Mouse (Mus musculus) heart, adult 18-20 months (tissue): ENCODE results near the gene Gria3. TPM values are rescaled to one million over a fixed set of nuclear protein-coding genes. Genes with fewer than 3 reads are reported as not detected.

Source experiments
- DNase-seq, 2 experiments: peaks; one replicate each; pipeline ENCODE4 v3.0.0; 2021 to 2022; ENCODE audit warnings: mixed read lengths in 1 of 2
- microRNA-seq, 2 experiments: library from miRNA; unstranded; fragments of <30 nt; microRNA quantifications; one replicate each; pipeline ENCODE4 v1.2.0; 2022
- total RNA-seq, 2 experiments: library from RNA; stranded (reverse); gene quantifications; 2 replicates each; pipeline ENCODE4 v1.2.3; 2021

Gria3 gene
- total RNA-seq, 2 experiments from 2014 or later = 1.3 to 3.0 TPM

GRCm38 (mm10) chrX:41573079-41573478 is 172.4 kb downstream of the Gria3 start:
- no peak for DNase-seq

GRCm38 (mm10) chrX:41578797-41579196 is 178.1 kb downstream of the Gria3 start:
- no peak for DNase-seq

- no peak for DNase-seq
These were observed 187.0 kb downstream of the Gria3 start for GRCm38 (mm10) chrX:41587692-41588091.

GRCm38 (mm10) chrX:41607181-41607580 is 206.5 kb downstream of the Gria3 start:
- no peak for DNase-seq

- DNase-seq = peak in 1 of 2 experiments; percentile 33
These were observed 214.3 kb downstream of the Gria3 start for GRCm38 (mm10) chrX:41614920-41615319.

GRCm38 (mm10) chrX:41616928-41617327 is 216.3 kb downstream of the Gria3 start:
- no peak for DNase-seq

- no peak for DNase-seq
These were observed 217.7 kb downstream of the Gria3 start for GRCm38 (mm10) chrX:41618396-41618795.

- DNase-seq = no peak
These were observed 232.9 kb downstream of the Gria3 start for GRCm38 (mm10) chrX:41633576-41633975.

- DNase-seq = peak in 1 of 2 experiments; percentile 1
These were observed 244.3 kb downstream of the Gria3 start for GRCm38 (mm10) chrX:41644954-41645353.

GRCm38 (mm10) chrX:41657791-41658190 is 257.1 kb downstream of the Gria3 start:
- DNase-seq = no peak

GRCm38 (mm10) chrX:41688869-41689268 is 288.2 kb downstream of the Gria3 start:
- no peak for DNase-seq

- no peak for DNase-seq
These were observed 291.4 kb downstream of the Gria3 start for GRCm38 (mm10) chrX:41692076-41692475.

Small RNAs within 50 kb of the gene (microRNA-seq; reads per million reads assigned to microRNA genes)
- gene Gm22413 = 0 reads per million in 2 experiments
